Mouse (Mus musculus): ENCODE measurements around the gene Sltm.
"Not testable (repeated sequence)": the region's sequence is repeated elsewhere in the genome, so short reads cannot be mapped to it uniquely, and the experiment has no call there.

- 0 out of 2 replicates have a peak, but pooled peaks have one; percentile 19 for TF ChIP-seq CTCF (conservative IDR thresholded peaks at IDR 0.05; ENCODE audit: low read length)
- not testable (repeated sequence) for TF ChIP-seq POU5F1, NANOG (IDR thresholded peaks at IDR 0.05; ENCODE audit: borderline replicate concordance, low read length)
Observed at GRCm38 (mm10) chr9:70552233-70552632, 9.7 kb downstream of the Sltm start.
